ENCODE assay signal across 8 mouse cellular contexts in genomic region chr7:71467436-71468127, GRCm38 (mm10).
DNase-seq lines count a peak whose midpoint lies in the region.
"Had no signal": no experiment of that assay in that cellular context is flagged by ENCODE, and none has a peak within 500 bp of the region (broad histone marks: within the 10 kb centered on the region; RNA-seq: fewer than 3 reads in every experiment).

No protein-coding gene starts in this region.

- DNase-seq in ovary, adult 18-20 months (ENCODE audit: low spot score): peak; percentile 59
- no peak for DNase-seq in ovary, postnatal 10 days (ENCODE audit: low spot score)
- peak; percentile 60 for DNase-seq in kidney, adult 9 months
- DNase-seq in kidney, postnatal 4 days: peak; percentile 47 to 58
- peak; percentile 13 for DNase-seq in ovary, postnatal 14 days (ENCODE audit: low spot score)
- DNase-seq in cerebellum, adult 8-10 months: no peak
- no peak for DNase-seq in cerebellum, postnatal 25 days
- DNase-seq: heart, postnatal 10 days had no signal

Comparison
In these comparisons a context has a peak if more than half of its experiments do, and no peak if none do; other contexts are left out.
1. DNase-seq: peak in ovary, adult 18-20 months (single experiment), kidney, adult 9 months (single experiment), kidney, postnatal 4 days (2 of 2) and ovary, postnatal 14 days (single experiment); none in ovary, postnatal 10 days (single experiment), cerebellum, adult 8-10 months (single experiment) and cerebellum, postnatal 25 days (0 of 2).